ENCODE assay signal across 11 mouse cellular contexts in genomic region chr7:116728379-116728778, GRCm38 (mm10).
DNase-seq lines count a peak whose midpoint lies in the region; ATAC-seq and TF ChIP-seq lines count a peak whose summit lies in the region.
"Had no signal": no experiment of that assay in that cellular context is flagged by ENCODE, and none has a peak within 500 bp of the region (broad histone marks: within the 10 kb centered on the region; RNA-seq: fewer than 3 reads in every experiment).

No protein-coding gene starts in this region.

- TF ChIP-seq CTCF in gastrocnemius, adult 2 months (IDR thresholded peaks at IDR 0.05): no peak
- no peak for TF ChIP-seq CTCF in midbrain, postnatal 0 days (IDR thresholded peaks at IDR 0.05)

- H3K36me3 ChIP-seq in midbrain, postnatal 0 days (ENCODE audit: insufficient read depth, low read length): no peaks in the 10 kb centered on the region
- H3K36me3 ChIP-seq in midbrain, embryonic 16.5 days (ENCODE audit: control insufficient read depth, insufficient read depth, low read length): no peaks in the 10 kb centered on the region
- H3K36me3 ChIP-seq: hindbrain, embryonic 15.5 days; midbrain, embryonic 13.5 days had no signal

- H3K4me1 ChIP-seq in midbrain, postnatal 0 days (ENCODE audit: insufficient read depth, low read length): no peaks in the 10 kb centered on the region
- H3K4me1 ChIP-seq in midbrain, embryonic 16.5 days (ENCODE audit: control insufficient read depth, insufficient read depth, low read length): no peaks in the 10 kb centered on the region
- H3K4me1 ChIP-seq: hindbrain, embryonic 15.5 days had no signal

- H3K4me2 ChIP-seq in midbrain, postnatal 0 days (ENCODE audit: low read depth, low read length, poor library complexity, severe bottlenecking): no peak overlapping the region
- no peak overlapping the region for H3K4me2 ChIP-seq in midbrain, embryonic 16.5 days (ENCODE audit: low read length)
- H3K4me2 ChIP-seq: hindbrain, embryonic 15.5 days; midbrain, embryonic 13.5 days had no signal

- H3K4me3 ChIP-seq in gastrocnemius, adult 2 months: no peak overlapping the region
- no peak overlapping the region for H3K4me3 ChIP-seq in midbrain, postnatal 0 days (ENCODE audit: low read depth, low read length)
- H3K4me3 ChIP-seq in midbrain, embryonic 16.5 days (ENCODE audit: low read depth, low read length): no peak overlapping the region
- H3K4me3 ChIP-seq: hindbrain, embryonic 15.5 days; midbrain, embryonic 13.5 days had no signal

- peak overlapping the region; percentile 63 for H3K27ac ChIP-seq in gastrocnemius, adult 2 months
- no peak overlapping the region for H3K27ac ChIP-seq in midbrain, postnatal 0 days (ENCODE audit: low read depth, low read length)
- H3K27ac ChIP-seq in midbrain, embryonic 16.5 days (ENCODE audit: low read length): no peak overlapping the region
- H3K27ac ChIP-seq: hindbrain, embryonic 15.5 days; midbrain, embryonic 13.5 days had no signal

- ATAC-seq in midbrain, postnatal 0 days (ENCODE audit: low FRiP score): no peak
- no peak for ATAC-seq in midbrain, embryonic 16.5 days
- ATAC-seq: midbrain, embryonic 13.5 days had no signal

- 57% methylated on average over 2 of the region's 2 CpGs for WGBS in midbrain, postnatal 0 days
- WGBS in midbrain, embryonic 16.5 days: 74% methylated on average over 2 of the region's 2 CpGs

- no peaks in the 10 kb centered on the region for H3K9me3 ChIP-seq in midbrain, postnatal 0 days (ENCODE audit: low read length)
- no peaks in the 10 kb centered on the region for H3K9me3 ChIP-seq in midbrain, embryonic 16.5 days (replicated peaks; ENCODE audit: control insufficient read depth, low read length, poor library complexity, severe bottlenecking)
- H3K9me3 ChIP-seq: hindbrain, embryonic 15.5 days; midbrain, embryonic 13.5 days had no signal

- DNase-seq in gastrocnemius, adult 2 months: peak; percentile 32
- no peak for DNase-seq in gastrocnemius, postnatal 10 days
- DNase-seq in midbrain, postnatal 0 days (ENCODE audit: low spot score): peak; percentile 8
- DNase-seq in heart, postnatal 4 days: peak; percentile 31
- no peak for DNase-seq in adrenal gland, postnatal 4 days (ENCODE audit: low spot score in 2 of 2)
- no peak for DNase-seq in right cerebral cortex, adult 2 months (ENCODE audit: low spot score in 2 of 2)
- DNase-seq in adrenal gland, adult (ENCODE audit: inconsistent age in 2 of 2, low spot score in 1 of 2): no peak
- DNase-seq: B cell, adult 2 months had no signal

- no peaks in the 10 kb centered on the region for H3K27me3 ChIP-seq in midbrain, postnatal 0 days (ENCODE audit: insufficient read depth, low read length)
- H3K27me3 ChIP-seq in midbrain, embryonic 16.5 days (ENCODE audit: control insufficient read depth, insufficient read depth, low read depth, low read length): no peaks in the 10 kb centered on the region
- H3K27me3 ChIP-seq: hindbrain, embryonic 15.5 days; midbrain, embryonic 13.5 days had no signal

- intact Hi-C loops in gastrocnemius, adult 2 months (cut with DNase I): no loop called here

- no peak overlapping the region for H3K9ac ChIP-seq in midbrain, postnatal 0 days (replicated peaks; ENCODE audit: low read length, poor library complexity, severe bottlenecking)
- H3K9ac ChIP-seq in midbrain, embryonic 16.5 days (ENCODE audit: low read depth, low read length): no peak overlapping the region
- H3K9ac ChIP-seq: hindbrain, embryonic 15.5 days; midbrain, embryonic 13.5 days had no signal

Comparison
In these comparisons a context has a peak if more than half of its experiments do, and no peak if none do; other contexts are left out.
1. DNase-seq: peak in gastrocnemius, adult 2 months (single experiment), midbrain, postnatal 0 days (single experiment) and heart, postnatal 4 days (single experiment); none in gastrocnemius, postnatal 10 days (single experiment), adrenal gland, postnatal 4 days (0 of 2), right cerebral cortex, adult 2 months (0 of 2) and adrenal gland, adult (0 of 2).